Mouse (Mus musculus) kidney, adult 2 months (tissue): Measurements from ENCODE around the gene Arid3b. TPM values are rescaled to one million over a fixed set of nuclear protein-coding genes. Genes with fewer than 3 reads are reported as not detected.
A peak's percentile ranks its signal among the peaks of the same experiment; 100 is the strongest.

Source experiments
- DNase-seq: peaks from one replicate; pipeline ENCODE4 v3.0.0; 2021
- H3K27ac ChIP-seq: fragments of 200-500 bp; 2 replicates; pipeline ENCODE4 v1.5.1; 2012; ENCODE audit warnings: low read depth, low read length, control low read depth, inconsistent platforms; ENCODE audit not compliant: insufficient read depth
- H3K27me3 ChIP-seq: fragments of 200-500 bp; replicated peaks from 2 replicates; pipeline ENCODE4 v1.6.1; 2012; ENCODE audit warnings: mild to moderate bottlenecking, moderate library complexity, low read length, inconsistent platforms; ENCODE audit not compliant: control insufficient read depth, insufficient read depth
- H3K36me3 ChIP-seq: fragments of 200-500 bp; 2 replicates; pipeline ENCODE4 v1.6.1; 2012; ENCODE audit warnings: mild to moderate bottlenecking, moderate library complexity, low read length, inconsistent platforms; ENCODE audit not compliant: control insufficient read depth, insufficient read depth
- H3K4me1 ChIP-seq: fragments of 200-500 bp; 2 replicates; pipeline ENCODE4 v1.6.1; 2011; ENCODE audit warnings: low read length; ENCODE audit not compliant: control insufficient read depth, insufficient read depth
- H3K4me3 ChIP-seq: fragments of 200-500 bp; 2 replicates; pipeline ENCODE4 v1.5.1; 2011; ENCODE audit warnings: mild to moderate bottlenecking, low read depth, low read length, control low read depth; ENCODE audit not compliant: insufficient read depth
- CTCF ChIP-seq: fragments of 200-500 bp; conservative IDR thresholded peaks from 2 replicates; pipeline ENCODE4 v1.5.1; 2011; ENCODE audit warnings: low read depth, mild to moderate bottlenecking, control low read depth, low read length, moderate library complexity, mixed read lengths; ENCODE audit not compliant: insufficient read depth, insufficient read length
- POLR2A ChIP-seq: fragments of 200-500 bp; IDR thresholded peaks from one replicate; pipeline ENCODE4 v1.6.1; 2011; ENCODE audit warnings: low read depth, low read length, control low read depth
- WGBS: fragments of 180-500 bp; shearing (Covaris S2); methylation state at CpG from one replicate; pipeline ENCODE4 v1.1.7; 2018; 5-methylcytosine and 5-hydroxymethylcytosine counted together
- polyA plus RNA-seq: library from polyadenylated mRNA; depleted of rRNA; stranded (reverse); fragments of >200 nt; gene quantifications from 2 replicates; pipeline ENCODE4 v1.2.3, GENCODE M21; 2012

The Arid3b gene
- polyA plus RNA-seq, 1 experiment = 5.0 TPM

GRCm38 (mm10) chr9:57761563-57762551 is 74.7 kb downstream of the Arid3b start:
- H3K27me3 ChIP-seq = no peaks in the 10 kb centered on the region
- peaks cover 33% of the 10 kb centered on the region for H3K4me1 ChIP-seq
- peak overlapping the region; percentile 6; the same call in 1 of the 2 replicates for H3K27ac ChIP-seq
- H3K4me3 ChIP-seq = no peak overlapping the region
- peak; percentile 82 for DNase-seq
- no peak for TF ChIP-seq POLR2A
- TF ChIP-seq CTCF = no peak
- WGBS = 53% methylated on average over 13 of the region's 13 CpGs
- peaks cover 2% of the 10 kb centered on the region; the same call in 1 of the 2 replicates for H3K36me3 ChIP-seq

- no peak for DNase-seq
- TF ChIP-seq CTCF = no peak
- no peak overlapping the region for H3K4me3 ChIP-seq
- H3K4me1 ChIP-seq = peaks cover 33% of the 10 kb centered on the region
- H3K36me3 ChIP-seq = peaks cover 4% of the 10 kb centered on the region; the same call in 1 of the 2 replicates
- 95% methylated on average over 24 of the region's 24 CpGs for WGBS
- no peaks in the 10 kb centered on the region for H3K27me3 ChIP-seq
- no peak overlapping the region for H3K27ac ChIP-seq
These were observed 76.0 kb downstream of the Arid3b start for GRCm38 (mm10) chr9:57760416-57761146.

- peaks cover 33% of the 10 kb centered on the region for H3K4me1 ChIP-seq
- WGBS = 4% methylated on average over 6 of the region's 6 CpGs
- no peak overlapping the region for H3K4me3 ChIP-seq
- 0 out of 2 replicates have a peak overlapping the region, but pooled peaks have one; percentile 3 for H3K27ac ChIP-seq
- H3K27me3 ChIP-seq = no peaks in the 10 kb centered on the region
- DNase-seq = peak; percentile 94
- no peak for TF ChIP-seq POLR2A
- TF ChIP-seq CTCF = peak; percentile 99
- peaks cover 5% of the 10 kb centered on the region; the same call in 1 of the 2 replicates for H3K36me3 ChIP-seq
These were observed 77.3 kb downstream of the Arid3b start for GRCm38 (mm10) chr9:57759289-57759688.

- H3K27me3 ChIP-seq = no peaks in the 10 kb centered on the region
- peaks cover 30% of the 10 kb centered on the region for H3K4me1 ChIP-seq
- no peak overlapping the region for H3K27ac ChIP-seq
- 90% methylated on average over 22 of the region's 22 CpGs for WGBS
- TF ChIP-seq CTCF (no peak), POLR2A (no peak)
- peaks cover 10% of the 10 kb centered on the region for H3K36me3 ChIP-seq
- no peak overlapping the region for H3K4me3 ChIP-seq
- no peak for DNase-seq
These were observed 78.1 kb downstream of the Arid3b start for GRCm38 (mm10) chr9:57758528-57758927.

DNA sequence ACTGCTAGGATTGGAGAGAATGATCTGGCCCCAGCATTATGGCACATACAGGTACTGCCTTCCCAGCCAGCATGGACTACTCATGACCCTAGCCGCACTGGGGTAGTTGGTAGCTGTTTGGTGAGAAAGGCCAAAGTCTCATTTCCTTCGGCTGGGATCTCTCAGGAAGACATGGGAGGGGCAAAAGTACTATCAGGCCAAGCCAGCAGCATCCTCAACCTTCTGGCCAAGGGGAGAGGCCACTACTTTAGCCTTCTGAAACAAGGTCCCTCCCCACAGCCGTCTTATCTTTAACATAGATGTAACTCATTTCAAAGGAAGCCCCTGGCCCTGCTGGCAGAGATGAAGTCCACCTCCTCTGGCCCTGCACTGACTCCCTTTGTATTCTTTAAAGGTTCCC is 79.0 kb downstream of the Arid3b start:
- WGBS = 33% methylated on average over 3 of the region's 3 CpGs

DNA sequence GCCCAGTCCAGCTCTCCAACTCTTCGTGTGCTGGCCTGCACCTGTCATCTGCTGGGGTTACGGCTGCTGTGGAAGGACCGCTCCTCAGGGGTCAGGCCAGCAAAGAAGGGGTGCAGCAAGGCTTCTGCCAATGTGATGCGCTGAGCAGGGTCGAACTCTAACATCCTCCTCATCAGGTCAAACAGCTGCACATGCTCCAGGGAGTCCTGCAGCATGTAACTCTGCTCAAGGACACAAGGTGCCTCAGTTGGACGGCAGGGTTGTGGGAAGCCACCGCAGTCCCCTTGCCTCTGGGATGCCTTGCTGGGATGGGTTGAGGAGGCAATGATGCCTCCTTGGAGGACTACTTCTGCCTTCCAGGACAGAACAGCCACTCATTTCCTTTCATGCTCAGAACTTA is 85.7 kb downstream of the Arid3b start:
- H3K4me1 ChIP-seq = peaks cover 21% of the 10 kb centered on the region; the same call in 1 of the 2 replicates
- DNase-seq = no peak
- peaks cover 21% of the 10 kb centered on the region for H3K36me3 ChIP-seq
- H3K27ac ChIP-seq = no peak overlapping the region
- H3K27me3 ChIP-seq = no peaks in the 10 kb centered on the region
- no peak for TF ChIP-seq POLR2A
- no peak for TF ChIP-seq CTCF
- H3K4me3 ChIP-seq = no peak overlapping the region
- WGBS = 82% methylated on average over 7 of the region's 7 CpGs

More for the DNA sequence above, 79.0 kb downstream of the Arid3b start:
- Histone ChIP-seq H3K27me3 (no peaks in the 10 kb centered on the region), H3K4me1 (peaks cover 22% of the 10 kb centered on the region), H3K27ac (no peak overlapping the region), H3K36me3 (peaks cover 11% of the 10 kb centered on the region), H3K4me3 (no peak overlapping the region)
- TF ChIP-seq POLR2A (no peak), CTCF (no peak)
- peak; percentile 51 for DNase-seq
